Mouse (Mus musculus) liver (tissue): ENCODE measurements around the gene Med13l.

Experiments
- DNase-seq: peaks from one replicate; pipeline ENCODE4 v3.0.0-alpha.2; 2020; ENCODE audit warnings: mixed read lengths

Med13l gene

GRCm38 (mm10) chr5:118704960-118705359 lies 144.5 kb downstream of the Med13l start:
- DNase-seq = no peak

- no peak for DNase-seq
Measured at GRCm38 (mm10) chr5:118706009-118706408, 145.5 kb downstream of the Med13l start.

GRCm38 (mm10) chr5:118706414-118706813 lies 145.9 kb downstream of the Med13l start:
- no peak for DNase-seq

- DNase-seq = no peak
Measured at GRCm38 (mm10) chr5:118707501-118707900, 147.0 kb downstream of the Med13l start.

- DNase-seq = peak; percentile 80
Measured at GRCm38 (mm10) chr5:118708215-118708949, 147.9 kb downstream of the Med13l start.

GRCm38 (mm10) chr5:118709847-118710251 lies 149.4 kb downstream of the Med13l start:
- no peak for DNase-seq

- DNase-seq = no peak
Measured at GRCm38 (mm10) chr5:118715518-118715917, 155.0 kb downstream of the Med13l start.

- DNase-seq = no peak
Measured at GRCm38 (mm10) chr5:118716295-118717271, 156.1 kb downstream of the Med13l start.

GRCm38 (mm10) chr5:118717456-118717855 lies 157.0 kb downstream of the Med13l start:
- DNase-seq = no peak

GRCm38 (mm10) chr5:118718070-118718469 lies 157.6 kb downstream of the Med13l start:
- no peak for DNase-seq

- no peak for DNase-seq
Measured at GRCm38 (mm10) chr5:118721416-118721815, 160.9 kb downstream of the Med13l start.

- DNase-seq = no peak
Measured at GRCm38 (mm10) chr5:118721848-118722247, 161.4 kb downstream of the Med13l start.

GRCm38 (mm10) chr5:118722456-118722855 lies 162.0 kb downstream of the Med13l start:
- DNase-seq = no peak

- DNase-seq = no peak
Measured at GRCm38 (mm10) chr5:118725425-118725824, 164.9 kb downstream of the Med13l start.

GRCm38 (mm10) chr5:118725886-118726505 lies 165.5 kb downstream of the Med13l start:
- peak; percentile 61 for DNase-seq

GRCm38 (mm10) chr5:118727336-118727735 lies 166.9 kb downstream of the Med13l start:
- DNase-seq = no peak

GRCm38 (mm10) chr5:118732221-118732620 lies 171.7 kb downstream of the Med13l start:
- DNase-seq = no peak

GRCm38 (mm10) chr5:118732651-118733050 lies 172.2 kb downstream of the Med13l start:
- DNase-seq = no peak

GRCm38 (mm10) chr5:118733566-118733965 lies 173.1 kb downstream of the Med13l start:
- no peak for DNase-seq

GRCm38 (mm10) chr5:118734455-118734854 lies 174.0 kb downstream of the Med13l start:
- DNase-seq = no peak

GRCm38 (mm10) chr5:118735738-118736137 lies 175.3 kb downstream of the Med13l start:
- DNase-seq = no peak

GRCm38 (mm10) chr5:118737548-118737947 lies 177.1 kb downstream of the Med13l start:
- DNase-seq = peak; percentile 65

GRCm38 (mm10) chr5:118743067-118743466 lies 182.6 kb downstream of the Med13l start:
- no peak for DNase-seq
